Mouse (Mus musculus) olfactory bulb, adult 2 months (tissue): ENCODE results near the gene Syt16. TPM values are rescaled to one million over a fixed set of nuclear protein-coding genes. Genes with fewer than 3 reads are reported as not detected.

ENCODE experiments used
- H3K27ac ChIP-seq: fragments of 200-500 bp; 2 replicates; pipeline ENCODE4 v1.5.1; 2012; ENCODE audit warnings: low read depth, low read length; ENCODE audit not compliant: insufficient read depth
- H3K4me1 ChIP-seq: fragments of 200-500 bp; 2 replicates; pipeline ENCODE4 v1.6.1; 2012; ENCODE audit warnings: low read length; ENCODE audit not compliant: control insufficient read depth, insufficient read depth
- H3K4me3 ChIP-seq: fragments of 200-500 bp; 2 replicates; pipeline ENCODE4 v1.5.1; 2012; ENCODE audit warnings: mild to moderate bottlenecking, low read depth, low read length, moderate library complexity; ENCODE audit not compliant: insufficient read depth
- CTCF ChIP-seq: fragments of 200-500 bp; IDR thresholded peaks from 2 replicates; pipeline ENCODE4 v1.5.1; 2012; ENCODE audit warnings: low read depth, mild to moderate bottlenecking, low read length, moderate library complexity; ENCODE audit not compliant: insufficient read depth
- POLR2A ChIP-seq: fragments of 200-500 bp; IDR thresholded peaks from 2 replicates; pipeline ENCODE4 v1.6.1; 2012; ENCODE audit warnings: mild to moderate bottlenecking, low read depth, low read length, moderate library complexity; ENCODE audit not compliant: insufficient read depth
- WGBS: fragments of 180-500 bp; shearing (Covaris S2); methylation state at CpG from one replicate; pipeline ENCODE4 v1.1.7; 2018; 5-methylcytosine and 5-hydroxymethylcytosine counted together
- polyA plus RNA-seq: library from polyadenylated mRNA; stranded (reverse); fragments of >200 nt; gene quantifications from 2 replicates; pipeline ENCODE4 v1.2.4, GENCODE M21; 2012; ENCODE audit warnings: low replicate concordance; ENCODE audit not compliant: missing spikeins, insufficient read depth, insufficient read length

Syt16 gene
- polyA plus RNA-seq, 1 experiment, result not detected

DNA sequence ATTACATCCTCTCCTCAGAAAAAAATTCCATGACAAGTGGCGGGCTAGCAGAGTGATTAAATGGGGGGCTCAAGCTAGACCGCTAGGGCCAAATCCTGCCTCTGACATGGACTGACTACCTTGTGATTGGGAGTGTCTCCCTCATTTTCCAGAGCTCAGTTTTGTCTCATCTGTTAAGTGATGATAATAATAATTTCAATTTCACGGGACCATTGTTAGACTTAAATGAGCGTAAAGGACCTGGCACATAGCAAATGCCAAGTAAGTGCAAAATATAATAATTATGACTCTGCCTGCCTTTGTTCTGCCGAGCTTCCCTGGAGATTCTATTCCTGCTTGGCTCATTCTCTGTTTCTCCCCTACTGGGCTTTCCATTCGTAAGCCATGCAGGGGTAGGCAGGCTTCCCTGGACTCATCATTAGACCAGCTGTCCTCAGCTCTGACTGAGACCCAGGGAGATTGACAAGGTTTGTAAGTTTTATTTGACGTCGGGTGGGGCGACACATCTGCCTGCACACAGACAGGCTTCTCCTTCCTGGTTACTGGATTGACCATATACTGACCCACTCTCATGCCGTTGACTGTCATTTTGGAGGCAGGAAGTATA is 112.1 kb downstream of the Syt16 start:
- Histone ChIP-seq H3K4me3 (no peak overlapping the region), H3K4me1 (peaks cover 12% of the 10 kb centered on the region), H3K27ac (no peak overlapping the region)
- TF ChIP-seq POLR2A (no peak), CTCF (no peak)
- 41% methylated on average over 10 of the region's 10 CpGs for WGBS

DNA sequence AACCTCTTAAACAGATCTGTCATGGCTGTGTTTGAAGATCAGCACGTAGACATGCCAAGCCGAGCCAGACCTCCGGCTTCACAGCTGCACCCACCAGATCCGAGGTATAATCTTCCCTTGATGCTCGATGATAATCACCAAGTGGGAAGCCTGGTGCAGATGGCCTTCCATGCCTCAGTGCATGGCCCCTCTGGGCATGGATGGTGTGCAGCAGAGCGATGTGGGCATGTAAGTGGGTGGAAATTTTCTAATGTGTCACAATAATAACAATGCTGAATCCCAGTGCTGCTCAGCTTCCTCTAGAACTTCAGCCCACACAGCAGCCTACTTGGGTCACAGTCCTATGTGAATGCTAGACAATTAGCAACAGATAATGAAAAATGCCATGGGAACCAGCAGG is 119.4 kb downstream of the Syt16 start:
- WGBS, result 27% methylated on average over 6 of the region's 6 CpGs
- Histone ChIP-seq H3K4me1 (peaks cover 9% of the 10 kb centered on the region), H3K4me3 (no peak overlapping the region), H3K27ac (peak overlapping the region; percentile 12; the same call in 1 of the 2 replicates)
- TF ChIP-seq CTCF, result no peak
- no peak for TF ChIP-seq POLR2A

DNA sequence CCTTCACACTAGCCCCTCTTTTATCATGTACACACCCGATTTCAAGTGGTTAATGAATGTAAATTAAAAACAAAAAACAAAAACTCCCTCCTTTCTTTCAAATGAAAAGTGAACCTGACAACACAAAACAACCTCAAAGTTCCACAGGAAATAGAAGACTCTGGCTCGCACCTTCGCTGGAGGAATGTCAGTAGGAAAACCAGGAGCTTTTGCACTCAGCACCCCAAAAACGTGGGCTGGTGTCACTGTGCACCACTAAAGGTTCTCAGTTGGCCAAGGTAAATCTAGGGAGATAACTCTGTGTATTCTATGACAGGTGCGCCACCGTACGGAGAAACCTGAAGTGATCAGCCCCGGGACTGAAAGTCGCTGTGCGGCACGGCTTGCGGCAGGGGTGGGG is 128.3 kb downstream of the Syt16 start:
- no peaks in the 10 kb centered on the region for H3K4me1 ChIP-seq
- no peak overlapping the region for H3K4me3 ChIP-seq
- WGBS, result 87% methylated on average over 12 of the region's 12 CpGs
- TF ChIP-seq CTCF (no peak), POLR2A (no peak)
- H3K27ac ChIP-seq, result no peak overlapping the region

DNA sequence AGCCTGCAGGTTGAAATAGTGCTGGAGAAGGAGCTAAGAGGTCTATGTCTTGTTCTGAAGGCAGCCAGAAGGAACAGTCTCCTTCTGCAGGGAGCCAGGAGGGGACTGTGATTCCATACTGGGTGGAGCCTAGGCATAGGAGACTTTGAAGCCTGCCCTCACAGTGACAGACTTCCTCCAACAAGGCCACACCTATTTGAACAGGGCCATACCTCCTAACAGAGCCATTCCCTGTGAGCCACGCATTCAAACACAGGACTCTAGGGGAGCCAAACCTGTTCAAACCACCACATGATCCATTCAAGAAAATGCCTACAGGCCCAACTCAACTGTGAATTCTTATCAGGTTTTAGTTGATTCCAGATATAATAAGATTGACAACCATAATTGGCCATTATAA is 130.8 kb downstream of the Syt16 start:
- no peaks in the 10 kb centered on the region for H3K4me1 ChIP-seq
- TF ChIP-seq POLR2A, result no peak
- no peak for TF ChIP-seq CTCF
- H3K27ac ChIP-seq, result no peak overlapping the region
- H3K4me3 ChIP-seq, result no peak overlapping the region
- WGBS, result 86% methylated on average over 1 of the region's 1 CpGs

DNA sequence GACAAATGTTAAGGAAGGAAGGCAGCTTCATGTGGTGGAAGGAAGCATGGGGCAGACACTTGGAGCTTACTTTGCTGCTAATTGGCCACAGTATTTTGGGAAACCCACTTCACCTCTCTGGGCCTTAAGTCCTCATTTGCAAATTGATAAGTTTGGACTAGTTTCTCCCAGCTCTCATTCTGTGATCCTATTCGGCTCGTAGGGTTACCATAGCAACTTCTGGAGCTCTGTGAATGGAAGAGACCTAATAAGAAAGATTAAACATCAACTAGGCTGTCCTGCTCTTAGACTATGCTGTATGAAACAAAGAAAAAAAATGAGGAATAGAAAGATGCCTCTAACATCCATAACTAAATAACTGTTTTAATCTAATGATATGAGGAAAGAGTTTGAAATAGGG is 134.3 kb downstream of the Syt16 start:
- WGBS, result 29% methylated on average over 2 of the region's 2 CpGs
- TF ChIP-seq CTCF (no peak), POLR2A (no peak)
- H3K4me3 ChIP-seq, result no peak overlapping the region
- H3K4me1 ChIP-seq, result no peaks in the 10 kb centered on the region
- no peak overlapping the region for H3K27ac ChIP-seq

DNA sequence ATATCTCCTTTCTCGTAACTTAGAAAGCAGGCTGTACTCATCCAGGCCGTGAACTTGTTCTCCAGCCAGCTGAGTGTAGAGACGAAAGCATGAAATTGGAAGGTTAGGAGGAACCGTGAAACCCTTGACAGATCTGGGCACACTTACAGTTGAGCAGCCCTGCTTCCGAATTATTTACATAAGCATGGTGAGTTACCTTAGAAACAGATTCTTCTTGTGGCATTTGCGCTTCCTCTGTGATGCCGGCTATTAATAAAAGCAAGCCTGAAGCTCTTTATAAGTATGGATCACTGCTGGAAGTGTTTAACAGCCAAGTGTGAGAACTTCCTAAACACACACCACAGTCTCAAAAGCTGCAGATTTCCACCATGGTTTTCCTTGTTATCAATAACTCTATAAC is 144.7 kb downstream of the Syt16 start:
- Histone ChIP-seq H3K4me1 (peaks cover 4% of the 10 kb centered on the region; the same call in 1 of the 2 replicates), H3K27ac (no peak overlapping the region), H3K4me3 (no peak overlapping the region)
- TF ChIP-seq CTCF (no peak), POLR2A (no peak)
- 28% methylated on average over 7 of the region's 7 CpGs for WGBS

DNA sequence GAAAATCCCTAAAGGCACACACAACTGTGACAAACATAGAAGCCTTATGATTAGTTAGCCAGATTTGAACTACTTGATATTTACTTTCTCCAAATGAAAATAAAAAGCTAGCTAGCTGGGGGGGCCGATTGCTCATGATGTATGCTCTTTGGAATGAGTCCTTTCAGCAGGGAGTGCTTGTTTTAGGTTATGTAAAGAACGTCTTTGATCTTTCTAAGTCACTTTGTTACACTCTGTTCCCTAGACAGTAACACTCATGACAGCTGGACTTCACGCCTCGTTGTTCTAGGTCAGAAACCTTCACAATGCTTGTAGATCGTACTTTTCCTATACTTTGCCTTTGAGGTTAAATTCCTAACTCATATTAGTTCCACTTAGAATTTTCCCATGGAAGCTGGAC is 146.9 kb downstream of the Syt16 start:
- Histone ChIP-seq H3K27ac (no peak overlapping the region), H3K4me1 (peaks cover 4% of the 10 kb centered on the region; the same call in 1 of the 2 replicates), H3K4me3 (no peak overlapping the region)
- 90% methylated on average over 5 of the region's 5 CpGs for WGBS
- TF ChIP-seq POLR2A (no peak), CTCF (no peak)

DNA sequence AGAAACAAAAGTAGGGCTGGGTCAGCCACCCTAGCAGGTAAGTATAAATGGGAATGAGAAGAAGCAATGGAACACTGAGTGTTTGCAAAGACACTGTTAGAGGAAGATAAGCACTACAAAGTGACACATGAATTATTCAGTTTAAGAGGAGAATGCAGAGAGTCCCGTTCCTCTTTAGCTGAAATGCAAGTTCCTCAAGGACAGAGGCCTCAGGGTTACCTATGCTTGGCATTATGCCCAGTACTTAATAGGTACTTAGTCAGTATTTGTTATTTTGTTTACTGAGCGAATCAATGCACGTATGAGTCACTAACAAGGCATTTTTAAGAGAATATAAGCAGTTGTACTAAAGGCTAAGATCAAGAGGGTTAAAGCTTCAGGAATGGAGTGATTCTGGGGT is 163.3 kb downstream of the Syt16 start:
- Histone ChIP-seq H3K4me3 (no peak overlapping the region), H3K27ac (no peak overlapping the region), H3K4me1 (no peaks in the 10 kb centered on the region)
- WGBS, result 52% methylated on average over 3 of the region's 3 CpGs
- TF ChIP-seq CTCF (no peak), POLR2A (no peak)

DNA sequence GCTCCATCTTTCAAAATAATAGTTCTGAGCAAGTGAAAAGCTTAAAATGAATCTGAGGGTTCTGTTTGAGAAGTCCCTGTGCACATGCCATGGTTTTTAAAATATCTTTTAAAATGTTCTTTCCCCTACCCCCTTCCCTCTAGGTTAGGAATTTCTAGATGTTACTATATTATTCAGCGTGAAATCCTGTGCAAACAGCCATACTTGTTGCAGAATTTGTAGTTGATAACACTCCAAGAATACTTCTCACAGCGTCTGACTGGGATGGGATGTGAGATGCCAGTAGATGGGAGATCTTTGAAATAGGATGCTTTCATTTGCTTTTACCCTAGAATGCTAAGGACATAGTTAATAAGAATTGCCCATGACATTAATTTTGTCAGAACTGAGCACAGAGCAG is 165.6 kb downstream of the Syt16 start:
- Histone ChIP-seq H3K4me1 (no peaks in the 10 kb centered on the region), H3K4me3 (no peak overlapping the region), H3K27ac (no peak overlapping the region)
- TF ChIP-seq POLR2A (no peak), CTCF (no peak)
- 90% methylated on average over 2 of the region's 2 CpGs for WGBS

DNA sequence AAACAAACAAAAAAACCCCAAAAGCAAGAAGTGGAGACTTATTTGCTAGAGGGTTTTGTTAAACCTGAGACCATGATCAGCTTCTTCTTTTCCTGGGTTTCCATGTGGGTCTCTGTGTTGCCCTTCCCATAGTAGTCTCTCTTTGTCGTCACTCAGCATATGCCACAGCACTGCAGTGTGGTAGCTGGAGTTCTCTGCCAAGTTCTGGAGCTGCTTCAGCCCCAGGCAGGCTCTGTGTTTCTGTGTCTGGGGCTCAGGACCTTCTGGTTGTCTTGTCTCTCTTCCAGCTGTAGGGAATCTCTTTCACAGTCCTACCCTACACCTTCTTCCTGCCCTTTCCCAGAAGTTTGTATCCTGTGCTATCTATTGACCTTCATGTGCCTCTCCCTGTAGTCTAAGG is 173.8 kb downstream of the Syt16 start:
- 72% methylated on average over 1 of the region's 1 CpGs for WGBS
- no peak overlapping the region for H3K27ac ChIP-seq

More for the DNA sequence above, 173.8 kb downstream of the Syt16 start:
- TF ChIP-seq POLR2A, result no peak
- no peak for TF ChIP-seq CTCF
- Histone ChIP-seq H3K4me3 (no peak overlapping the region), H3K4me1 (no peaks in the 10 kb centered on the region)
